Mouse (Mus musculus) mesoderm, embryonic 11.5 days (tissue): Measurements from ENCODE around the gene Vmn1r160.
"Not testable (repeated sequence)": the region's sequence is repeated elsewhere in the genome, so short reads cannot be mapped to it uniquely, and the experiment has no call there.

ENCODE experiments used
- DNase-seq: peaks from one replicate; pipeline ENCODE4 v3.0.0-alpha.2; 2012; ENCODE audit warnings: low read depth, low spot score

The Vmn1r160 gene

DNA sequence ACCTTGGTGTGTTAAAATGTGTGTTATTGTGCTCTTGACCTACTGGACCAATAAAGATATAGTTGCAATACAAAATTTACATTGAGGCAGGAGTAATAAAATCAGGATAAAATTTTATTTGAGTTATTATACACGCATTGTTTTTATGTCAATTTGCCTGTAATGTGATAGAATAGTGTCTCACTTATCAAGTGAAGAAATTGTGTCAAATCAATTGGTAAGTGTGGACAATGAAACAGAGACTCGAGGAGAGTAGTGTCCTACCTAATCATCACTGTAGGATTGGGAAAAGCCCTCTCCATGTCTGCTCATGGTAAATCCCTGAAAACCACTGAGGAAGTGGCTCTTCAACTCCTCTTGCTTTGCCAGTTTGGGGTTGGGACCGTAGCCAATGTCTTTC is at the start of gene Vmn1r160:
Vmn1r160 (plus strand) TSS at position 301 of the 400 bp plus-strand sequence.
- DNase-seq = not testable (repeated sequence)

DNA sequence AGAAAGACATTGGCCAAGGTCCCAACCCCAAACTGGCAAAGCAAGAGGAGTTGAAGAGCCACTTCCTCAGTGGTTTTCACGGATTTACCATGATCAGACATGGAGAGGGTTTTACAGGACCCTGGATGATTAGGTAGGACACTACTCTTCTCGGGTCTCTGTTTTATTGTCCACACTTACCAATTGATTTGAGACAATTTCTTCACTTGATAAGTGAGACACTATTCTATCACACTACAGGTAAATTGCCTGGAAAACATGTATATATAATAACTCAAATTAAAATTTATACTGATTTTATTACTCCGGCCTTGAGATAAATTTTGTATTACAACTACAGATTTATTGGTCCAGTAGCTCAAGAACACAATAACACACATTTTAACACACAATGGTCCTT is 27.5 kb upstream of the Vmn1r160 start, which contains the start of gene Vmn1r159:
Vmn1r159 (minus strand) TSS at position 101 of the 400 bp plus-strand sequence.
- not testable (repeated sequence) for DNase-seq
